Mouse (Mus musculus) neural tube, embryonic 13.5 days (tissue): ENCODE measurements around the gene Kif1c. TPM values are rescaled to one million over a fixed set of nuclear protein-coding genes. Genes with fewer than 3 reads are reported as not detected.

Source experiments
- ATAC-seq: fragments of 200-750 bp; cut with Nextera tagmentation; 2 replicates; pipeline ENCODE4 v1.8.0; 2017; ENCODE audit warnings: low read depth, mild to moderate bottlenecking, moderate TSS enrichment, moderate library complexity
- H3K27ac ChIP-seq: fragments of 300-500 bp; sonication (generic); replicated peaks from 2 replicates; pipeline ENCODE4 v1.5.1; 2015; ENCODE audit warnings: moderate library complexity, mild to moderate bottlenecking, inconsistent platforms
- H3K27me3 ChIP-seq: fragments of 300-500 bp; sonication (generic); 2 replicates; pipeline ENCODE4 v1.6.1; 2015; ENCODE audit warnings: mild to moderate bottlenecking, inconsistent platforms
- H3K36me3 ChIP-seq: fragments of 300-500 bp; sonication (generic); 2 replicates; pipeline ENCODE4 v1.6.1; 2015; ENCODE audit warnings: mild to moderate bottlenecking, inconsistent platforms
- H3K4me1 ChIP-seq: fragments of 300-500 bp; sonication (generic); replicated peaks from 2 replicates; pipeline ENCODE4 v1.6.1; 2015; ENCODE audit warnings: inconsistent platforms
- H3K4me2 ChIP-seq: fragments of 300-500 bp; sonication (generic); 2 replicates; pipeline ENCODE4 v1.6.1; 2015; ENCODE audit warnings: inconsistent platforms, mild to moderate bottlenecking, moderate library complexity
- H3K4me3 ChIP-seq: fragments of 300-500 bp; sonication (generic); 2 replicates; pipeline ENCODE4 v1.5.1; 2015; ENCODE audit warnings: mild to moderate bottlenecking, inconsistent platforms
- H3K9ac ChIP-seq: fragments of 300-500 bp; sonication (generic); 2 replicates; pipeline ENCODE4 v1.6.1; 2015; ENCODE audit warnings: moderate library complexity, mild to moderate bottlenecking, inconsistent platforms
- H3K9me3 ChIP-seq: fragments of 300-500 bp; sonication (generic); 2 replicates; pipeline ENCODE4 v1.6.1; 2016; ENCODE audit warnings: inconsistent platforms
- WGBS: fragments of 180-500 bp; shearing (Covaris S2); methylation state at CpG from one replicate; pipeline ENCODE4 v1.1.7; 2015; 5-methylcytosine and 5-hydroxymethylcytosine counted together
- polyA plus RNA-seq: library from polyadenylated mRNA; unstranded; fragments of >200 nt; fragmentation: Nextera tagmentation; extraction: Ambion mirVana; gene quantifications from 2 replicates; pipeline ENCODE4 v1.2.1, GENCODE M21; 2015

Gene Kif1c
- polyA plus RNA-seq, 1 experiment from 2014 or later: 1.5 TPM

DNA sequence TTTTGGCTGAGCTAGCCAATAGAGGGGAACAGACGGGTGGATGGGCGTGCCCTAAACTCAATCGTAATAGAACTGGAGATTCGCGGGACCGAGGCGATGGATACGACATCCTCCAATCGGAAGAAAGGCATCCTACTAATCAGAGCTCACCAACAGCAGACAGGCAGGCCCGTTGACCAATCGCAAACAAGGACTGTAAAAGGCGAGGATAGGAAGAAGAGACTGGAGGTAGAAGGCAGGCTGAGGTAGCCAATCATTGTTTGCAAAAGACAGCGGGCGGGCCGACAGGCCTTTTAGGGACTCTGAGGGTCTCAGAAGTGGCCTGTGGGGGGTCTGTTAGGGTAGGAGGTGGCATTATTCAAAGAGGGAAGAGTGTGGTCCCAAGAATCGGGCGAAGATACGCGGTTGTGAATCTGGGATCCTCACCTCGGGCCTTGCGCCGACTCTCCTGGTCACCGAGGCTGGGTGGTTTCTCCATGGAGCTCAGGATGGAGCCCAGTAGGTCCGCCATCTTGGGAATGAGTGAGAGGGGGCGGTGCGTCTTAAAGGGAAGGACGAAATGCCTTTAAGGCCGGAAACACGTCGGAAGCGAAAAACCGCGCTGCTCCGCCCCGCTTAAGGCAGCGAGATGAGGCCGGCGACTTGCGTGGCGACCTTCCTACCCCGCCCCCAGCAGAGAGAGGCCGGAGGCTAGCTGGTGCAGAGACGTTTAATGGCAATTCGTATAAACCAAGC is 31.4 kb upstream of the Kif1c start, which contains the start of gene Spag7:
Gene Spag7 (minus strand): TSS at position 646 of the 735 bp plus-strand sequence.
- Histone ChIP-seq H3K27me3 (no peaks in the 10 kb centered on the region), H3K9me3 (no peaks in the 10 kb centered on the region), H3K4me1 (peaks cover 37% of the 10 kb centered on the region), H3K36me3 (peaks cover 41% of the 10 kb centered on the region), H3K9ac (peak within 1 kb of the TSS; percentile 91), H3K4me3 (peak within 1 kb of the TSS; percentile 66), H3K27ac (peak within 1 kb of the TSS; percentile 98), H3K4me2 (peak within 1 kb of the TSS; percentile 92)
- under 1% methylated on average over 44 of the region's 44 CpGs for WGBS
- ATAC-seq: peak; percentile 96

DNA sequence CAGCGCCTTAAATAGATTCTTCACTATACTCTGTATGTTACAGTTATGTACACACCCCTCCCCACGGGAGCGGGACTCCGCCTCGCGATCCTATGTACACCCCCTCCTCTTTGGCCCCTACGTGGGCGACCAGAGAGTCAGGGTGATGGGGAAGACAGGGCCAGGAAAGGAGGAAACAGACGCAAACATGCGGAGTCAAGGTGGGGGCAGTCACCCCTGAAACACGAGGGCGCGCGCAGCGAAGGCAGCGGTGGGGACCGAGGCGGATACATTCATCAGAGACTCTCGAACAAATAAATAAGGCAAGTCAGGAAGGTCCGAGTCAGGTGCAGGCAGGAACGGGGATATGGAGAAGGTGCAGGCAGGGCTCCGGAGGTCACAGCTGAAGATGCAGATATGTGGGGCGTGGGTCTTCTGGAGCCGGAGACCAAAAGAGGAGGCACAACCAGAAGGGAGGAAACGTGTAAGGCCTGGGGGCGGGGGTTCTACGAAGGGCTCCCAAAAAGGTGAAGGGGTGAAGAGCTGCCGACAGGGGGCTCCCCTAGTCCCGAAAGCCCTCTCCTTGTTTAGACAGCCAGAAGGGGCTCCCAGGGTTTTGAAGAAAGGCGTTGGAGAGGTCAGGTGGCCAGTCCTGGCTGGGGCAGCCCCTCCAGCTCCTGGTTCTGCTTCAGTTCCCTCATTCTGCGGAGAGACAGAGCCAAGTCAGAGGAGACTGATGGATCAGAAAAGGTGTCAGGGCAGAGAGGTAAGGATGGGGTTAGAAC is 30.6 kb upstream of the Kif1c start:
- H3K9ac ChIP-seq: peak overlapping the region; percentile 91
- no peaks in the 10 kb centered on the region for H3K9me3 ChIP-seq
- H3K4me3 ChIP-seq: peak overlapping the region; percentile 66
- no peaks in the 10 kb centered on the region for H3K27me3 ChIP-seq
- H3K27ac ChIP-seq: peak overlapping the region; percentile 98
- ATAC-seq: peak; percentile 48
- H3K4me1 ChIP-seq: peaks cover 37% of the 10 kb centered on the region
- peaks cover 40% of the 10 kb centered on the region for H3K36me3 ChIP-seq
- H3K4me2 ChIP-seq: peak overlapping the region; percentile 92
- WGBS: under 1% methylated on average over 31 of the region's 31 CpGs

DNA sequence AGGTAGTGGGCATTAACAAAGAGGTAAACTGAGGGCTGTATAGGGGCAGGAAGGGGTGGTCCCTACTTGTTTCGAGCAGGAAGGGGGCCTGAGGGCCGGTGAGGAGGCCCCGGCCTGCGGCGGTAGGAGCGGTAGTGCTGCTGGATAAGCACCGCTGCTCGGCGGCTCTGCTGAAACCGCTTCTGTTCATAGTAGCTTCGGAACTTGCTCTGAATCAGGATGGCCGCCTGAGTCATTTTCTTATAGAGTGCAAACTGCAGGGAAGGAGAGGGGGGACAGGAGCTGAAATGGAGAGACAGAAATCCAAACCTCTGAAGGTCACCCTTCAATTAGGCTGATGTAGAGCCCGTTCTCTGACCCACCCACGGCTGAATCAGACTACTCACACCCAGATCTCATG is 29.9 kb upstream of the Kif1c start:
- H3K9me3 ChIP-seq: no peaks in the 10 kb centered on the region
- H3K4me1 ChIP-seq: peaks cover 37% of the 10 kb centered on the region
- H3K36me3 ChIP-seq: peaks cover 40% of the 10 kb centered on the region
- H3K27ac ChIP-seq: peak overlapping the region; percentile 98
- H3K9ac ChIP-seq: peak overlapping the region; percentile 91
- no peaks in the 10 kb centered on the region for H3K27me3 ChIP-seq
- 54% methylated on average over 14 of the region's 14 CpGs for WGBS
- ATAC-seq: no peak
- peak overlapping the region; percentile 66 for H3K4me3 ChIP-seq
- peak overlapping the region; percentile 92 for H3K4me2 ChIP-seq

DNA sequence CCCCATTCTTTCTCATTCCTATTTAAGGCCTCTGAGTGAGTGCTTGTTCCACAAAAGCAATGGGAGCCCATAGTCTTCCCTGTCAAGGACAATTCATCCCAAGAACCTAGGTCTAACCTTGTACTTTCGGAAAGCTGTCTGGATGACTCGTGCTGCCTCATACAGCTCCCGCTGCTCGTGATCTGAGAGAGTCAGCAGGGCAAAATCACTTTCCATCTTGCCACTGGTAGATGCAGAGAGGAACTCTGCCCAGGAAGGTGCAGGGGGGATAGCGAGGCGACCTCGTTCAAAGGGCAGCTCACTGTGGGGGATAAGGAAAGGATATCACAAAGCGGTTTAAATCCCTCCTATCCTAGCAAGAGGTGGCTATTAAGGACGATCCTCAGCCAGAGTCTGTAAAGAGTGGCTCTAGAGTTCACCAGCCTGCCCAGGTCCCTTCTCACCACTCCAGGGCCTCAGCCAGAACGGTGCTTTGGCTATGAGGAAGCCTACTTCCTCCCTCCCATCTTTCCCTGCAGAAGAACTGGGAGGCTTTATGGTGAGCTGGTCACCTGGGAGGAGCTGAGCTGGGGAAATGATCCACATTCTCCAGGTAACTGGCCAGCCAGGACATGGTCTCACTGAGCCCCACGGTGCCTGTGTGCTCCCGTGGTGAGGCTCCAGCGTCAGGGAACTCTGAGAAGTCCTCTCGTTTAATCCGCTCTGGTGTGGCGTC is 28.9 kb upstream of the Kif1c start:
- H3K4me2 ChIP-seq: peak overlapping the region; percentile 92
- peaks cover 45% of the 10 kb centered on the region for H3K36me3 ChIP-seq
- H3K9ac ChIP-seq: peak overlapping the region; percentile 91
- H3K27me3 ChIP-seq: no peaks in the 10 kb centered on the region
- 0 out of 2 replicates have a peak overlapping the region, but pooled peaks have one; percentile 98 for H3K27ac ChIP-seq
- H3K9me3 ChIP-seq: no peaks in the 10 kb centered on the region
- ATAC-seq: no peak
- H3K4me1 ChIP-seq: peaks cover 37% of the 10 kb centered on the region
- no peak overlapping the region; the same call in 1 of the 2 replicates for H3K4me3 ChIP-seq
- WGBS: 86% methylated on average over 16 of the region's 16 CpGs

DNA sequence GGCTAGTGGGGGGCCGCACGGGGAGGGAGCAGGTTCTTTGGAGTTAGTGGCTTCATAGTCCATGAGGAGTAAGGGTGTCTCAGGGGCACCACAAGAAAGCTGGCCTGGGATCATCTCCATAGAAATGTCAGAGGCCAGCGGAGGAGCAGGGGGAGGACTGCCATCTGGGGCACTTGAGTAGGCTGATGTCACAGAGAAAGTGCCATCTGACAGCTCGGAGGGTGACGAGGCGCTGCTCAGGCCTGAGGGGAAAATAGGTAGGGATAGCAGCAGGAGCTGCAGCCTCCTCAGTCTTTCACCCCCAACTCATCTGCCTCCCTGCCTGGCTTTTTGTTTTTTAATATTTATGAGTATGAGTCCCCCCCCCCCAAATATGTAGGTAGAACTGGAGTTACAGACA is 26.3 kb upstream of the Kif1c start:
- ATAC-seq: no peak
- WGBS: 47% methylated on average over 6 of the region's 6 CpGs

DNA sequence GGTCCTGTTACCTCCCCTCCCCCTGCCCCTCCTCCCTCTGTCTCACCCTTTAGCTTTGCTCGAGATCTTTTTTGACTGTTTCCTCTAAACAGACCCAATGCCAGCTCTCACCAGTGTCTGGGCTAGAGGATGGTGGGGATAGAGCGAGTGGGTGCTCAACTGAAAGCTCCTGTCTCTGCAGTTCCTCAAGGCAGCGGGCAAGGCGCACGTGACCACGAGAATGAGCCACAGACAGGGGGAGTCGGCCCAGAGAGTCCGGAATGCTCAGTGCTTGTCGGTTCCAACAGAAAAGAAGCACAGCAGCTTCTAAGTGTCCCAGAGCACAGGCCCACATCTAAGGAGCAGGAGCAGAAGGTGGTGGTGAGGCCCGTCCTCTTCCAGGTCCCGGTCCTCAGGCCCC is 25.8 kb upstream of the Kif1c start:
- H3K27me3 ChIP-seq: no peaks in the 10 kb centered on the region
- H3K27ac ChIP-seq: no peak overlapping the region
- H3K4me3 ChIP-seq: no peak overlapping the region
- no peak overlapping the region for H3K9ac ChIP-seq
- H3K36me3 ChIP-seq: peaks cover 65% of the 10 kb centered on the region
- no peak for ATAC-seq
- WGBS: 70% methylated on average over 11 of the region's 11 CpGs
- H3K4me2 ChIP-seq: no peak overlapping the region
- no peaks in the 10 kb centered on the region for H3K9me3 ChIP-seq
- peaks cover 20% of the 10 kb centered on the region for H3K4me1 ChIP-seq

More for the DNA sequence above, 26.3 kb upstream of the Kif1c start:
- no peaks in the 10 kb centered on the region for H3K27me3 ChIP-seq
- no peak overlapping the region for H3K9ac ChIP-seq
- peaks cover 20% of the 10 kb centered on the region for H3K4me1 ChIP-seq
- peaks cover 60% of the 10 kb centered on the region for H3K36me3 ChIP-seq
- H3K4me2 ChIP-seq: no peak overlapping the region
- H3K9me3 ChIP-seq: no peaks in the 10 kb centered on the region
- H3K27ac ChIP-seq: no peak overlapping the region
- no peak overlapping the region for H3K4me3 ChIP-seq

DNA sequence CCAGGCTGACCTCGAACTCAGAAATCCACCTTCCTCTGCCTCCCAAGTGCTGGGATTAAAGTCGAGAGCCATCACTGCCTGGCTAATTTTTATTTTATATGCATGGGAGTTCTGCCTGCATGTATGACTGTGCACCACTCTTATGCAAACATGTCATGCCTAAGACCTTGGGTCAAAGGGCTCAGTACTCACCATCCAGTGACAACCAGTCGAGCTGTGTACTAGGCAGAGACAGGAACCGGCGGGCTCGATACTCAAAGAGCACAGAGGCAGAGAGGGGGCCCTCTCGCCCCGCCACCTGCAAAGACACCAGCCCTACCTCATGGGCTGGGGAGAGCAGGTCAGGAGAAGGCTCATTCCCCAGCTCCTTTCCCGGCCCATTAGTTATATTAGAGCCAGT is 22.3 kb upstream of the Kif1c start:
- Histone ChIP-seq H3K4me3 (no peak overlapping the region), H3K9me3 (no peaks in the 10 kb centered on the region), H3K9ac (no peak overlapping the region), H3K4me1 (peaks cover 9% of the 10 kb centered on the region), H3K27me3 (no peaks in the 10 kb centered on the region), H3K4me2 (no peak overlapping the region), H3K36me3 (peaks cover 81% of the 10 kb centered on the region), H3K27ac (no peak overlapping the region)
- ATAC-seq: no peak
- WGBS: 81% methylated on average over 9 of the region's 9 CpGs

DNA sequence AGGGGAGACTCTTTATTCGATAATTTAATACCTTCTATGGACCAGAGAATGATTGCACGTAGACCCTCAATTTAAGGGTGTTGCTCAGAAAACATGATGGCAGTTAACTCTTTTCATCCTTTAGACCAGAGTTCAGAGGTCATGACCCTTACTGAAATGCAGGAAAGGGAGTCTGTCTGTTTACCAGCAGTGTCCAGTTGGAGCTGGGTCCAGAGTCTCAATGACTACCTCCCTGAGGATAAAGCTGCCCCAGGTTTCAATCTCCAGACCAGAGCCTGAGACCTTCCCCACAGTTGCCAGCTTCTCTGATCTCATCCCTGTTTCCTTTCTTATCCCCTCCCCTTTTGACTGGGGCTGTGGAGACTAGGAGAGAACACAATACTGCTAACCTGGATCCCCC is 21.8 kb upstream of the Kif1c start:
- H3K27me3 ChIP-seq: no peaks in the 10 kb centered on the region
- peaks cover 9% of the 10 kb centered on the region for H3K4me1 ChIP-seq
- H3K9me3 ChIP-seq: no peaks in the 10 kb centered on the region
- H3K36me3 ChIP-seq: peaks cover 84% of the 10 kb centered on the region
- no peak overlapping the region for H3K27ac ChIP-seq
- ATAC-seq: no peak
- no peak overlapping the region for H3K4me2 ChIP-seq
- H3K4me3 ChIP-seq: no peak overlapping the region
- 69% methylated on average over 2 of the region's 2 CpGs for WGBS
- no peak overlapping the region for H3K9ac ChIP-seq

DNA sequence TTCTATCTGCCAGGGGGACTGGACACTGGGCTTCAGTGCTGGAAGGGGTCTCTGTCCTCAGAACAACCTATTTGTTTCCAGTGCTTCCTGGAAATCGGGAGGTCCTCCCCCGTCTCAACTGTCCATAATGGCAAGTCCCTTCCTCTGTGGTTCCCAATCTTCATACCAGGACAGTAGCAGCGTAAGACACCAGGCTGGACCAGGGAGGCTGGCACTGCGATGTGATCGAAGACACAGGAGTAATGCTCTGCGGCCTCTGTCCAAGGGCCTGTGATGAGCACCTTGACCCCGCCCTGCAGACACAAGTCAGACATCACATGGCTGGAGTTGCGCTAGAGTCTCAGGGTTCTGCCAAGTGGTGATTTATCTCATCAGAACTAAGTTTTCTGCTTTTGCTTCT is 21.0 kb upstream of the Kif1c start:
- H3K9ac ChIP-seq: no peak overlapping the region
- no peak overlapping the region for H3K4me2 ChIP-seq
- no peaks in the 10 kb centered on the region for H3K27me3 ChIP-seq
- WGBS: 96% methylated on average over 8 of the region's 8 CpGs
- peaks cover 9% of the 10 kb centered on the region for H3K4me1 ChIP-seq
- no peak overlapping the region for H3K27ac ChIP-seq
- peaks cover 84% of the 10 kb centered on the region for H3K36me3 ChIP-seq
- ATAC-seq: no peak
- H3K4me3 ChIP-seq: no peak overlapping the region
- H3K9me3 ChIP-seq: no peaks in the 10 kb centered on the region

DNA sequence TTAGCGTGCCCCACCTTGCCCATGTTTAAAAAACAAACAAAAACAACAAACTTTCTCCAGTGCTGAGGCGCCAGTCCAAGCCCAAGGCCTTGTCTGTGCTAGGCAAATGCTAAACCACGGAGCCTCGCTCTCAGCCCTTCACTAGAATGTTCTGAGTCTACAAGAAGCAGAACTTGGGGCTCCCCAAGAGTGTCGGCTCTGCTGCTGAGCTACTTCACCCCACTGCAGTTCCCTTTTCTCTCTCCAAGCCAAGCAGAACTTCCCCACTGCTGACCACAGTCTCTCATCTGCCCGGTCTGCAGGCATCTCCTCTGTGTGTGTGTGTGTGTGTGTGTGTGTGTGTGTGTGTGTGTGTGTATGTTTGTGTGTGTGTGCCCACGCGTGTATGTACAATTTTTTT is 20.5 kb upstream of the Kif1c start:
- H3K4me1 ChIP-seq: peaks cover 9% of the 10 kb centered on the region
- no peak overlapping the region for H3K4me3 ChIP-seq
- H3K9me3 ChIP-seq: no peaks in the 10 kb centered on the region
- no peaks in the 10 kb centered on the region for H3K27me3 ChIP-seq
- H3K36me3 ChIP-seq: peaks cover 85% of the 10 kb centered on the region
- 94% methylated on average over 8 of the region's 8 CpGs for WGBS
- H3K27ac ChIP-seq: no peak overlapping the region
- H3K9ac ChIP-seq: no peak overlapping the region
- no peak overlapping the region for H3K4me2 ChIP-seq
- ATAC-seq: no peak

DNA sequence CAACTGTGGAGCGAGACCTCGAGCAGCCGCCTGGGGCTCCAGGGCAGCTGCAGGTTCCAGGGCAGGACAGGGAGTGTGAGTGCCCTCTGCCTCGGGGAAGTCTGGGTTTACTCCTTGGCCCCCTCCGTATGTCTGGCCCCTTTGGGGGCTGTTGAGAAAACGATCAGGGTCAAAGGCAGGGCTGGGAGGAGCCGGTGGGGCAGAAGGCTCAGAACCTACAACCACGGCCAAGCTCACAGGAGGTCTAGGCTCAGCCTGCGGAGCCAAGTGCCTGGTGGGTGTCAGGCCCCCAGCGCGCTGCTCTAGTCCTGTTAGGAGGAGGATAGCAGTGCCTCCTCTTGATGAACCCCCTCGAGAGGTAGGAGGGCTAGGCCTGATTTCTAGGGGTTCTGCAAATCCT is 19.2 kb upstream of the Kif1c start:
- ATAC-seq: no peak
- H3K27me3 ChIP-seq: no peaks in the 10 kb centered on the region
- H3K36me3 ChIP-seq: peaks cover 84% of the 10 kb centered on the region
- H3K4me1 ChIP-seq: peaks cover 13% of the 10 kb centered on the region
- H3K27ac ChIP-seq: no peak overlapping the region
- no peak overlapping the region for H3K4me2 ChIP-seq
- no peak overlapping the region for H3K4me3 ChIP-seq
- no peak overlapping the region for H3K9ac ChIP-seq
- no peaks in the 10 kb centered on the region for H3K9me3 ChIP-seq
- 62% methylated on average over 12 of the region's 12 CpGs for whole genome bisulfite sequencing
